Mouse (Mus musculus) brain, embryonic 18.5 days (tissue): ENCODE measurements around the gene Galnt9.
A peak's percentile ranks its signal among the peaks of the same experiment; 100 is the strongest.

Experiments
- DNase-seq: peaks from one replicate; pipeline ENCODE4 v3.0.0-alpha.2; 2012; ENCODE audit warnings: low read depth, low spot score

Gene Galnt9

DNA sequence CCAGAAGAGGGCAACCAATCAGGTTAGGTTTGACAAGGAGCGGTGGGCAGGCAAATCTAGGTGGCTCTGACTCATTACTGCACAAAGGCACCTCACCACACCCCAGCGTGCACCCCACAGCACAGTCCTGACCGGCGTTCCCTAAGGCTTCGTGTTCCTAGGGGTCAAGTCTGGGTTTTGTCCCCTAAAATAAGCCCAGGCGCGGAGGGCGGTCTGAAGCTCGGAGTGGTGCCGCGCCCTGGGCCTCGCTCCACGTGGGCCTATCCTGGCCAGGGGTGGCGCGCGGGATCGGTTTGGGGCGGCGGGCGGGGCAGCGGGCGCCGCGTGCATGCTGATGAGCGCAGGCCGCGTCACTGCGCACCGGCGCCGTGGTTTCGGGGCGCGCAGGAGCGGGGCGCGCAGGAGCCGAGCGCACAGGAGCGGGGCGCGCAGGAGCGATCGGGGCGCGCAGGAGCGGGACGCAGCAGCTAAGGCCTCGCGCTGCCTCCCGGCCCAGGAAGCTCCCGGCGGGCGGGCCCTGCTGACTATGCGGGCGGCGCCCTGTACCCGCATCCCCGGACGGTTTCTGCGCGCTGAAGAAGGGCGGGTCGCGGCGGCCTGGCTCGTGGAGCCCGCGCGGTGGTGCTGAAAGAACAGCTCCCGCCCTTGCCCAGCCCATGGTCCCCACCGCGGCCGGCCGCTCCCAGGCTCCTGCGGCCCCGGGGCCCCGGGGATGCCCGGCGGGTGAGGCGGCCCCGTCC lies at the start of gene Galnt9:
Gene Galnt9 (plus strand): TSS at position 405 of the 740 bp plus-strand sequence.
- DNase-seq: no peak

DNA sequence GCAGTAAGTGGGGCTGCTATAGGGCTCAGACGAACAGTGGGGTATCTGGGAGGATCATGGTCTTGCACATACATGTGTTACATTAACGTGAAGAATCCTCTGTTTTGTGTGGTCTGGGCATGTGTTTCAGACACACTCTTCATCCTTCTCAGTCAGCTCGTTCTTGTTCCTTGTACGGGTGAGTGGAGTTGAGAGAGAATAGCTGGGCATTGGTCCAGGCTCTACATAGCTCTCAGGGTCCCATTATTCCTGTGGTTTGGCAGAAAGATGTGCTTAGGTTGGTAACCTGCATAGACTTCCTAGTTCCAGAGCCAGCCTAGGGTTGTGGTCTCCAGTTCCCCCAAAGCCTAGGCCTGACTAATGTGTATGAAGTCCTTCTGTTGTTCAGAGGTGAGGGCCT lies 49.8 kb upstream of the Galnt9 start:
- DNase-seq: no peak

DNA sequence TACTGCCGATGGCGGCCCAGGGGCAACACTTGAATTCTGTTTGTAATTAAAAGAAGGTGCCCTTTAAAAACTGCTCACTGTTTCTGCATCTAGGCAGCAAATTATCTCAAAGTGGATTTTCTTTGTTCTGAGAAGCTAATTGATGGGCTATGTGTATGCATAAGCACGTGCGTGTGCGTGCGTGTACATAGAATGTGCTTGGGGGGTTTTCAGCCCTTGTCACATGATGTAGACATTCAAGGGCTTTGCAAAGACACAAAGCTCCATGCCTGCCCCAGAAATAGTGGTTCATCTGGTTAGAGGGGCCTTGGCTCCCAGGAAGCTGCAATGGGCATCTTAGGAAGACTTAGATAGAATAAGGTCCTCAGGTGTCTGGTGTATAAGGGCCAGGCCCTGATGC lies 49.1 kb upstream of the Galnt9 start:
- DNase-seq: no peak

DNA sequence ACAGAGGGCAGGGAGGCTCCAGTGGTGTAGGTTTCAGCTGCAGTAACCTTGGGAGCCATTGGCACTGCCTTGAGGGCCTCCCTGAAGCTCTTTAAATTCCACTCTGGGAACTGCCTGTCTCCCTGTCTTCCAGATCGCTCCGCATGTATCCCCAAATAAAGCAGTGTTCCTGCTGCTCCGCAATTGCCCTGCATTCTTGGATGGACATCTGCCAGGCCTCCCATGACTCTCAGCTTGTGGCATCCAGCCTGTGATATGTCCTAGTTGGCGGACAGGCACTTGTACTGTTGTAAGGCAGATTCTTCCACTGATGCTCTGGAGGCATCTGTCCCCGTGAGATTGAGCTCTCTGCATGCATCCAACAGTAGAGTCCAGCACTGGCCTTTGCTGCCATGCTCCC lies 46.6 kb upstream of the Galnt9 start:
- DNase-seq: no peak

DNA sequence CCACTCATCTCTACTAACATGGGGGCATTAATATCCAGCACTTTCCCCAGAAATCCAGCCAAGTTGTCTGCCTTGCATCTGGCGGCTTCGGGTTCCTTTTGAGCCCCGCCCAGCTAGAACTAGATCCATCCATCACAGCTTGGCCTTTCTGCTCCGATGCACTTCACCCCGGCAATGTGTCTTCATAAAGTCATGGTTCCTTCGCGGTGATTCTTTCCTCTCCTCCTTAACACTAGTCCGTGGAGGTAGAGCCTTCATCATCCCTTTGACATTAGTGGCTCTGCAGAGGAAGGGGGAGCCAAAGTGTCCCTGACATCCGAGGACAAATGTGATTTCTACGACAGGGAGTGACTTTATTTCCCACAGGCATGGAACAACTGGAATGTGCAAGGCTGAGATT lies 46.1 kb upstream of the Galnt9 start:
- DNase-seq: no peak

DNA sequence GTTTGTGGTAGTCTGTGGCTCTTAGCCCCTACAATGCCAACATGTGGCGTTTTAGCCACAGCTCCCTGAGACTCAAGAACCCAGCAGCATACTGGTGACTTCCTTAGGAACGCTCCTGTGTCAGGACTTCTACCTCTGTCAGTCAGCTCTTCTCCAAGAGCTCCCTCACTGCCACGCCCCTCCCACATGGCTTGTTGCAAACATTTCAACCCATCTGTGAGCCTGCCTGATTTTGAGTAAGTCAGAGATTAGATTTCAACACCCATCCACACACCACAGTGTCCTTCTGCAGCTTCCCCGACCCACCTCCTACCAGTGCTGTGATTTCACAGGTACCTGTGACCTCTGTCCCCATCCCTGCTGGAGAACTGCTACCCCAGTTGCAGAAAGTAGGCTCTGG lies 43.9 kb upstream of the Galnt9 start:
- DNase-seq: no peak

DNA sequence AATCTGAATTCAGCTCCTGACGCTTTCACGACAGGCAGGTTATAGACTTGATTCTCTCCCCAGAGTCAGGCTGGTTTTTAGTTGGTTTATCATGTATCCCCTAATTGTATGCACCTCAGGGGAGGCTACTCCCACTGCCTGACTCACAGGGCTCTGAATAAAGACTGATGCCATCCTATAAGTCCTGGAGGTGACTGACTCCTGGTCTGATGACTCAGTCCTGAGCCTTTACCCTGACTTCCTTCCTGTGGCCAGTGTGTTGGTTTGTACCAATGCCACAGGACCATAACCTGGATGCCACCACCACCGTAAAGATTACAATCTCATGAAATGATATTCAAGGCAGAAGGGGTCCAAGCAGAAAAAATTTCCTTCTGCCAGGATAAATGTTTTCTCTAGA lies 40.8 kb upstream of the Galnt9 start:
- no peak for DNase-seq

DNA sequence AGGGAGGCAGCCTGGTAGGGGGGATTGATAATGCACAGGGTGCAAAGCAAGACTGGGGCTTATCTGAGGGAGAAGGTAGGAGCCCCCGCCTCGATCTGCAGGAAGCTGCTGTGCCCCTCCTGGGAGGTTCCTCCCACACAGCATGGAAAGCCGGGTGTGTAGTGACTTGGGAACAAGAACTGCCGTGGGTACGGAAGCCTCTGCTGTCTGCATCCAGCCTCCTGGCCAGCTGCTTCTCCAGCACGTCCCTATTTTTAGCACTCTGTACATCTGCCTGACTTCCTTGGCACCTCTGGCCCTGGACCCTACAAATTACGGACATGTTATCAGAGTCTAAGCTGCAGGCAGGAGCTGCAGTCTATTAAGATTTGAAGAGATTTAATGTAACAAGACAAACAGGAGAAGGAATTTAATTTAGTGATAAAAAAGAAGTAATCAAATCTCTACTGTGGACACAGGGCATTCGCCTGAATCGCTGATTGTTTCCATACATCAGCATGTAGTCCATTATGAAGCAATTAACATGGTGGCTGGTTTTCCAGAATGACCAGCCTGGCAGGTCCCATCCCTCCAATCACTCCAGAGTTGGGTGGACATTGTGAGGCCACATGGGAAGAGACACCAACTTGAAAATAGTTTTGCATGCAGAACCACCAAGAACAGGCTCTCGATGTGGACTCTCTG lies 38.4 kb upstream of the Galnt9 start:
- no peak for DNase-seq

DNA sequence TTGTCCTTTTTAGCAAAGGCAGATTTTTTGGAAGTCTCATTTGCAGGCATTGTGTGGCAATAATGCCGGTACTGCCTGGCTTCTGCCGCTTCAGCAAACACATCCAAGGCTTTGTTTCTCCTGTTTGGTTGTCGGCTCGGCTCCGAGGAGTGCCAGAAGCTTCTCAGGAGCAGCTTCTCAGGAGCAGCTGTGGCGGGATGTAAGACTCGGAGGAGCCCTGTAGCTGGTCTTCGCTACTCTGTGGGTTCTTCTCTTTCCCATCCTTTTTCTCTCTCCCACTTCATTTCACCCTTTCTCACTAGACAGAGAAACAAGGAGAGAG lies 37.9 kb upstream of the Galnt9 start:
- DNase-seq: no peak

DNA sequence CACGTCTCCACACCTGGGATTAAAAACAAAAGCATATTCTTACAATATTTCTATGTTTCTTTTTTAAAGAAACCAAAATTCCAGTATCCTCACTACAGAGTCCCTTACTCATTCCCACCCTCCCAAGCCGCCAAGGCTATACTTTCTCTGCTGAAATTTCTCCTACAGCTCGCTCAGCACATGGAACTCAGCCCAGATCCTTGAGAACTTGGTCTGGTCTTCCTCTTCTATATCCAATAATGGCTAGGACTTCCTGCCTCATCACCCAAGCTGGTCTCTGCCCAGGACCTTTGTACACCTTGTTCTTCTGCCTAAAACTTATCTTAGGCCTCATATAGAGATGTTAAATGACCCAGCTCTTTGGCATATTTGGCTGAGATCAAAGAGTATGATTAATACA lies 37.3 kb upstream of the Galnt9 start:
- DNase-seq: no peak

DNA sequence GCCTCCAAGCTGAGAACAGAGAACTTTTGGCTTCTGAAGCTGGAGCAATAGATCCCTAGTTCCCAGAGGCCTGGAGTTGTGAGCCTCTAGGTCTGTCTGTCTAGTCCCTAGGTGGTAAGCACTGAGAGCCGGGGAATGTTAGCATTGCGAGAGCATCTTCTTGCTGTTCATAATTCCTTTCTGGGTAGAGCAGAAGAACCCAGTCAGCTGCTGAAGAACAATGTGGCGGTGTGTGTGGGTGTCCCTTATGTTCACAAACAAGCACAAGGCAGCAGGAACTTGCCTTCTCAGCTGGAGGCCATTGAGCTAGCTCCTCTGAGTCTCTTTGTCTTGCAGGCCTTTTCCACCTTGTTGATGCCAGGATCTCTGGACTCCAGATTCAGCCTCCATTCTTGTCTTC lies 36.2 kb upstream of the Galnt9 start:
- no peak for DNase-seq

DNA sequence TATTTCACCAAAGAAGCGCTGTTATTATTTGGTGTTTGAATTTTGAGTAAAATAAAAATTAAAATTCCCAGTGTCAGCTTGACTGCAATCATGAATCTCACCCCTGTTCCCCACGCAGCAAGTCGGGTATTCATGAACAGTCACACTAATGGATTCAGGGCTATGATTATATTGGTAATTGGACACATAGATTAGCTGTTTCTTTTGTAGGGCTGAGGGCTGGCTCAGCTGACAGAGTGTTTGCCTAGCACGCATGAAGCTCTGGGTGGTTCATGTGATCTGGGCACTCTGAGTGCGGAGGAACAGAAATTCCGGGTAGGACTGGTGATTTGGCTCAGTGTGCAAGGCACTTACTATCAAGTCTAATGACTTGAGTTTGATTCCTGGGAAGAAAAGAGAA lies 33.8 kb upstream of the Galnt9 start:
- no peak for DNase-seq

DNA sequence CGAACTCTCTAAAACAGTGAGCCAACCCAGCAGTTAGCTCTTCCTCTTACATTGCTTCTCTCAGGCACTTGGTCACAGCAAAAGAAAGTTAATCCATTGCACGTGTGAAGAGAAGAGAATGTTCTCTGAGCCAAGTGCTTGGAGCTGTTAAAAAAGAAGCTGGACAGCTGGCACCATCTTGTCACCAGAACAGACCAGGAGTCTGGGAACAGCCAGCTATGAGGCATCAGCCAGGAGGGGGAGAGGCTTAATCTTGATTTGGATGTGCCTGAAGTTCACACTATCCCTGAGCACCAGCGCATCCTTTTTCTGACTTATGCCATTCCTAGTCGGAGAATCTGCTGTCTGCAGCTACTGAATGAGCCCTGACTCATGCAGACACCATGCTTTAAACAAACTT lies 30.4 kb upstream of the Galnt9 start:
- no peak for DNase-seq

DNA sequence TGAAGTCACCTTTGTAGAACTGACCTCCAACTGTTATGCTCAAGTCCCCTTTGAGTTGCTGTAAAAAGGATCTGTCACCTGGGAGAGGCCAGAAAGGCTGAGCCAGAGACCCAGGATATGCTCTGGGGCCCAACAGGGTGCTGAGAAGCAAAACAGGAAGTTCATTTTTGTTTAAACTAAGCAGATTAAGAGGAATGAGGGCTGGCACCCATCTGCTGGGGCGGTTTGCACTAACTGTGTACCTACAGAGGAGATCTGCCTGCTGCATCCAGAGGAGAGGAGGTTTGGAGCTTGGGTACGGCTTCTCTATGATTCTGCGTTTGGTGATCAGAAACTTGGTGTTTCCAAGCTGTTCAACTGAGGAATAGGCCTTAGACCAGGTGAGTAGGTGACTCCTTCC lies 29.5 kb upstream of the Galnt9 start:
- no peak for DNase-seq

DNA sequence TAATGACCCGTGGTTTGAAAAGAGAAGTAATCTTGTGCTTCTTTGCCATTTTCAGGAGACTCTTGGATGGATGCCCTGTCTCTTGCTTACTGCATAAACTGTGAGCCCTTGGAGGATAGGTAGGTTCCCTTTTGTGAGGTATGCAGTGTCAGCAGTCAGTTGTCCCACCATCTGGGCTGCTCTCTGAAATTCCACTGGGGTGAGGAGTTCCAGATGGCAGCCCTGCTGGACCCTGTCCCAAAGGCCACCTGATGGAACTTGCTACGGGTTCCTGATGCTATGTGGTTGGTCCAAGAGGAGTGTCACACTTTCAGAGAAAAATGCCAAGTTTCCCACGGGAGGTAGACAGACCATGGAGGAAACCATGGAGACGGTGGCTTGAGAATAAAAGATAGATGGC lies 27.8 kb upstream of the Galnt9 start:
- no peak for DNase-seq

DNA sequence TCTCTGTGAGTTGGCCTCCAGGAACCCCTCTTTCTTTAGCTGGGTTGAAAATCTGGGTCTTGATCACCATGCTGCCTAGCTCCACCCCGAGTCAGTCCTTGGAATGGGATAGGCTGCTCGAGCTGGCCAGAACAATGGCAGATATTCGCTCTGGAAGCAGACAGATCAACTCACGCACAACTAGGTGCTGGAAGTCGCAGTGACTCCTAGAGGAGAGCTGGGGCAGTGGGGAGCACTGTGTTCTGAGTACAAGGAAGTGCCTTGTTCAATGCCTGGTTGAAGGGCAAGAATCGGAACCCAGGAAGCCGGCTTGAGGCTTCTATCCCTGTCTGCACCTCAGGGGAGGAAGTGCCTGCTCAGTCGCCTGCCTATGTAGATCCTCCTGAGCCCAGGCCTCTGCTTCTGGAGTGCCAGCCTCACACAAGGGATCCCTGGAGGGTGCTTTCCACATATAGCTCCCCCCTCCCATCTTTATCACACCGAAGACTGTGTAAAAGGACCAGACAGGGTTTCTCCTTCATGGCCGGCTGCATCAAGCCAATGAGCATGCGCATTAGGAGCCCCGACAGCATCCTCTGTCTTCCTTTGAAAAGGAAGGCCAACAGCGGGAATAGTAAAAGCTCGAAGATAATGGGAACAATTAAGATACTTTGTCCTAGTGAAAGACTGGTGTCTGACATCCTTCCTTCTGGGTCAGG lies 25.9 kb upstream of the Galnt9 start:
- no peak for DNase-seq

DNA sequence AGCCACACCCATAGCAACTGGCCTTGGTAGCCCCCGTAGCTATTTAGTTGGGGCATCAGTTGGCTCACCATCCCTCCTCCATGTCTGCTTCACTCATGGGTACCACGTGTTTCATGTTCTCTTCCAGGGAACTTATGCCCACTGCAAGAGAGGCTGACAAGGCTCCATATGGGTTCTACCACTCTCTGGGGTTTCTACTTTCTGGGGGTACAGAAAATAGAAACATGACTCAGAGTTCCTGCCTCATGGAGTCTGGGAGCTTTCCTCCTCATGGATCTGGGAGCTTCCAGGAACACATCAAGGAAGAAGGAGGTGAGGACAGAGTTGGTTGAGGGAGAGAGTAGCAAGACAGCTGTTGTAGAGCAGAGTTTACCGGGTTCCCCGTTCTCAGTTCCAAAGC lies 23.2 kb upstream of the Galnt9 start:
- no peak for DNase-seq

DNA sequence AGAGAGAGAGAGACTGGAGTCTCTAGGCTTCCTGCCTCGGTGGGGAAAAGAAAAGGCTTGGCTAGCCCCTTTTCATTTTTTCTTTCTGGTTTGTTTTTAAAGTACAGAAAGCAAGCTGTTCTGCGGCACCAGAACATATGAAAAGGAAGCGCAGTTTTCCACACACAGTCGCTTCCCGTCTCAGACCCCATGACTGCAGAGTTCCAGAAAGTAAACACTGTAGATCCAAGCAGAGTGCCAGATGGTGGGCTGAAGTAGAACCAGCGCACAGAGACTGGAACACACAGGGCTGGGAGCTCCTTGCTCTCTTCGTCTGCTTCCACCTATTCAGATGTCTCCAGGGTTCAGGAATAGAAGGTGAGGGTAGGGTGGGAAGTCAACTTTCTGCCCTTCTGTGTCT lies 22.3 kb upstream of the Galnt9 start:
- peak; percentile 50 for DNase-seq

DNA sequence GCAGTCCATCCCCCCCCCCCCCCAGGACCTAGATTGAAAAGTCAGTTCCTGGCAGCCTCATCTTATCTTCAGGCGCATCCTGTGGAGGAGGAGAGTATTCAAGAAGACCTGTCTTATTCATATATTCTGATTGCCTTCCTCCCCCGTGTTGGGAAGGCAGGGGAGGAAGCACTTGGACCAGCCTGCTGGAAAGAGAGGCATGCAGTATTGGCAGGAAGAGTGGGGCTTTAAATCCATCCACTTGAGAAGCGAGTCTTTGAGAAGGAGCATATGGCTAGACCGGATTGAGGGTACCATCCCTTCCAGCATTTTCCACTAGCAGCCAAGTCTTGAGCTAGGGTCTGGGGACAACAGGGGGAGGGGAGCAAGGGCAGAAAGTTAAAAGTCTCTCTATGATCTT lies 20.9 kb upstream of the Galnt9 start:
- DNase-seq: no peak

DNA sequence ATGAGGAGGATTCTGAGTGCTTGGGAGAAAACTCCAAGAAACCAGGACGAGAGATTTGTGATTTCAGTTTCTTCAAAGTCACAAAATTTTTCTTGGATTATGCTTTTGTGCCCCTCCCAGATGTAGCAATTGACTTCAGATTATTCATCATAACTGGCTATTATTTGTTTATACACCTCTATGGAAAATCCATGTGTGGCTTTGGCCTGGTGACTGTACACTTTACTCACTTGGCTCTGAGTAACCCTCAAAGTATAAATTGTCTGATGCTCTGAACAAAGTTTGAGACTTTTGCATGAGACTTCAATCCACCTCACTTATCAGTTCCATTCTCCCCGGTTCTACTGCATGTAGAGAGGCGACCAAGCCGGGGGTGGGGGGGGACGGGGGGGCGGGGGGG lies 18.5 kb upstream of the Galnt9 start:
- DNase-seq: no peak

DNA sequence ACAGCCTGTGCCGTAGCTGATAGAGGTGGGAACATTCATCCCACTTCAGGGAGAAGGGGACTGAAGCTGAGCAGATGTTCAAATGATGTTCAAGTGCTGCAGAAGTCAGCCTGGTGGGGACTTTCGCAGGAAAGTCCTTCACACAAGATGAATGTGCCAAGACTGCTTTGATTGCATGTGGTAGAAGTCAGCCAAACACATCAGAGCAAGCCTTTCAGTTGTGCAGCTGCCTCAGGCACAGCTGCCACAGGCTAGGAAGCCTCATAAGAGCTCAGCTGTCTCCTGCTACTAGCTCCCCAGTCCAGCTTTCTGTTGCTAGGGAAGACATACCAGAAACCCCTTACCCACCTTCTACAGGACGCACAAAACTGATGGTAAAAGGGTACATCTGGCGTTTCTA lies 17.6 kb upstream of the Galnt9 start:
- DNase-seq: no peak

DNA sequence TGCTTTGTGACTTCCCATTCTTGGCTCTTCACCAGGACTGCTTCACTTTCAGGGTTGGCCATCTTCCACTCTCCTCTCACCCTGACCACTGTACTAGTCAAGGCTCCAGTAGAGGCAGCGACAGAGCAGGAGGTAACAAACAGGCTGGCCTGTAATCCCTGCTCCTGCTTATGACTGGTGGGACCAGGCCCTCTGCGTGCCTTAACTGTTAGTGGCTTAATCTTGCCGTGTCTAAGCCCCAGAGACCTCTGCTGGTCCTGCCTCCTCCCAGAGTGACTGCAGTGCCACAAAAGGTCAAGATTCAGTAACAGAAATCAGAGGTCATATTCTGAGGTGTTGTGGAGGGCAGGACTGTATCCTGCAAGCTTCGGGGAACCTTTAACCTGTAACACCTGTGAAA lies 13.1 kb upstream of the Galnt9 start:
- no peak for DNase-seq

DNA sequence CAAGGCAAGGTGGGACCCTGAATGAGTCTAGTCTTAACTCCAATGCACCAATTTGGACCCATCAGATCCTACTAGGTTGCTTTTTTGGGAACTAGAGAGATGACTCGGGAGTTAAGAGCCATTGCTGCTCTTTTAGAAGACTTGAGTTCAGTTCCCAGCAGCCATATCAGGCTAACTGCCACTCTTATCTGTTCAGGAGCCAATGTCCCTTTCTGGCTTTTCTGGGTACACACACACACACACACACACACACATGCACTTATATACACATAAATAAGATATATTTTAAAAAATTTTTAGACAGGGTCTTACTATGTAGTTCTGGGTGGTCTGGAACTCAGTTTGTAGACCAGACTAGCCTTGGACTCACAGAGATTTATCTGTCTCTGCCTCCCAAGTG lies 9.8 kb upstream of the Galnt9 start:
- DNase-seq: no peak
